Mouse (Mus musculus) neural tube, embryonic 12.5 days (tissue): Measurements from ENCODE around the gene Hist1h1e. TPM values are rescaled to one million over a fixed set of nuclear protein-coding genes. Genes with fewer than 3 reads are reported as not detected.
"Not testable (repeated sequence)": the region's sequence is repeated elsewhere in the genome, so short reads cannot be mapped to it uniquely, and the experiment has no call there.

Experiments
- ATAC-seq: fragments of 200-750 bp; cut with Nextera tagmentation; 2 replicates; pipeline ENCODE4 v1.8.0; 2017; ENCODE audit warnings: low read depth, mild to moderate bottlenecking, moderate TSS enrichment, moderate library complexity; ENCODE audit not compliant: low FRiP score
- H3K27ac ChIP-seq: fragments of 300-500 bp; sonication (generic); 2 replicates; pipeline ENCODE4 v1.5.1; 2016
- H3K27me3 ChIP-seq: fragments of 300-500 bp; sonication (generic); replicated peaks from 2 replicates; pipeline ENCODE4 v1.6.1; 2016; ENCODE audit warnings: mild to moderate bottlenecking
- H3K36me3 ChIP-seq: fragments of 300-500 bp; sonication (generic); 2 replicates; pipeline ENCODE4 v1.6.1; 2016; ENCODE audit warnings: mild to moderate bottlenecking
- H3K4me1 ChIP-seq: fragments of 300-500 bp; sonication (generic); 2 replicates; pipeline ENCODE4 v1.6.1; 2016
- H3K4me2 ChIP-seq: fragments of 300-500 bp; sonication (generic); replicated peaks from 2 replicates; pipeline ENCODE4 v1.6.1; 2016; ENCODE audit warnings: mild to moderate bottlenecking
- H3K4me3 ChIP-seq: fragments of 300-500 bp; sonication (generic); 2 replicates; pipeline ENCODE4 v1.5.1; 2016
- H3K9ac ChIP-seq: fragments of 300-500 bp; sonication (generic); 2 replicates; pipeline ENCODE4 v1.6.1; 2016; ENCODE audit warnings: mild to moderate bottlenecking
- H3K9me3 ChIP-seq: fragments of 300-500 bp; sonication (generic); 2 replicates; pipeline ENCODE4 v1.6.1; 2016; ENCODE audit warnings: mild to moderate bottlenecking
- WGBS: fragments of 180-500 bp; shearing (Covaris S2); methylation state at CpG from one replicate; pipeline ENCODE4 v1.1.7; 2016; 5-methylcytosine and 5-hydroxymethylcytosine counted together
- polyA plus RNA-seq: library from polyadenylated mRNA; unstranded; fragments of >200 nt; fragmentation: Nextera tagmentation; extraction: Ambion mirVana; gene quantifications from 2 replicates; pipeline ENCODE4 v1.2.1, GENCODE M21; 2016

Hist1h1e gene
- polyA plus RNA-seq, 1 experiment from 2014 or later = 12.8 TPM

- not testable (repeated sequence) for H3K27me3 ChIP-seq, H3K36me3 ChIP-seq, ATAC-seq, H3K9me3 ChIP-seq
- H3K4me1 ChIP-seq = peaks cover 24% of the 10 kb centered on the region
- H3K27ac ChIP-seq = peak overlapping the region; percentile 51; the same call in 1 of the 2 replicates
- H3K4me3 ChIP-seq = peak overlapping the region; percentile 41
- peak overlapping the region; percentile 62 for H3K4me2 ChIP-seq
- peak overlapping the region; percentile 65 for H3K9ac ChIP-seq
- 2% methylated on average over 19 of the region's 40 CpGs for WGBS
These were observed 46.5 kb downstream of the Hist1h1e start for GRCm38 (mm10) chr13:23575864-23576313.

GRCm38 (mm10) chr13:23575271-23575851 lies 47.0 kb downstream of the Hist1h1e start, which contains the start of gene Hist1h3d:
TSS of gene Hist1h3d (plus strand) at chr13:23575763.
- peaks cover 24% of the 10 kb centered on the region for H3K4me1 ChIP-seq
- H3K27me3 ChIP-seq = no peaks in the 10 kb centered on the region
- H3K4me2 ChIP-seq = peak within 1 kb of the TSS; percentile 62
- no peaks in the 10 kb centered on the region for H3K36me3 ChIP-seq
- H3K27ac ChIP-seq = peak within 1 kb of the TSS; percentile 51; the same call in 1 of the 2 replicates
- ATAC-seq = peak; percentile 51
- no peaks in the 10 kb centered on the region for H3K9me3 ChIP-seq
- under 1% methylated on average over 18 of the region's 18 CpGs for WGBS
- H3K9ac ChIP-seq = peak within 1 kb of the TSS; percentile 65
- peak within 1 kb of the TSS; percentile 41 for H3K4me3 ChIP-seq

GRCm38 (mm10) chr13:23574546-23575170 lies 47.7 kb downstream of the Hist1h1e start:
- peaks cover 28% of the 10 kb centered on the region for H3K4me1 ChIP-seq
- peak overlapping the region; percentile 45; the same call in 1 of the 2 replicates for H3K9ac ChIP-seq
- H3K27me3 ChIP-seq, H3K27ac ChIP-seq, H3K9me3 ChIP-seq, H3K36me3 ChIP-seq: not testable (repeated sequence)
- peak; percentile 5 for ATAC-seq
- peak overlapping the region; percentile 72 for H3K4me2 ChIP-seq
- WGBS = 1% methylated on average over 11 of the region's 39 CpGs
- peak overlapping the region; percentile 25; the same call in 1 of the 2 replicates for H3K4me3 ChIP-seq

GRCm38 (mm10) chr13:23573898-23574524 lies 48.3 kb downstream of the Hist1h1e start, which contains the start of the genes Hist1h2bf and Hist1h2ad:
TSS of gene Hist1h2bf (minus strand) at chr13:23574196.
TSS of gene Hist1h2ad (plus strand) at chr13:23574381.
- ATAC-seq = peak; percentile 90
- not testable (repeated sequence) for H3K9me3 ChIP-seq, H3K27me3 ChIP-seq, H3K36me3 ChIP-seq
- Histone ChIP-seq H3K4me3 (peak within 1 kb of the TSS; percentile 25), H3K27ac (peak within 1 kb of the TSS; percentile 62), H3K4me1 (peaks cover 28% of the 10 kb centered on the region), H3K4me2 (peak within 1 kb of the TSS; percentile 72), H3K9ac (peak within 1 kb of the TSS; percentile 47)
- under 1% methylated on average over 42 of the region's 42 CpGs for WGBS

GRCm38 (mm10) chr13:23573034-23573897 lies 49.1 kb downstream of the Hist1h1e start:
- 13% methylated on average over 20 of the region's 20 CpGs for WGBS
- H3K9me3 ChIP-seq, H3K27me3 ChIP-seq, ATAC-seq, H3K36me3 ChIP-seq: not testable (repeated sequence)
- Histone ChIP-seq H3K4me2 (peak overlapping the region; percentile 72), H3K4me1 (peaks cover 28% of the 10 kb centered on the region), H3K9ac (peak overlapping the region; percentile 47), H3K27ac (peak overlapping the region; percentile 62), H3K4me3 (peak overlapping the region; percentile 25)

GRCm38 (mm10) chr13:23572218-23573033 lies 49.9 kb downstream of the Hist1h1e start:
- Histone ChIP-seq H3K4me1 (peaks cover 28% of the 10 kb centered on the region), H3K27me3 (no peaks in the 10 kb centered on the region), H3K9me3 (no peaks in the 10 kb centered on the region), H3K36me3 (no peaks in the 10 kb centered on the region), H3K4me2 (peak overlapping the region; percentile 72), H3K9ac (peak overlapping the region; percentile 61), H3K4me3 (peak overlapping the region; percentile 43), H3K27ac (peak overlapping the region; percentile 86; the same call in 1 of the 2 replicates)
- WGBS = 53% methylated on average over 2 of the region's 2 CpGs
- ATAC-seq = no peak

GRCm38 (mm10) chr13:23571504-23572217 lies 50.7 kb downstream of the Hist1h1e start:
- Histone ChIP-seq H3K9ac (peak overlapping the region; percentile 61), H3K4me3 (peak overlapping the region; percentile 43), H3K4me2 (peak overlapping the region; percentile 72), H3K4me1 (peaks cover 22% of the 10 kb centered on the region), H3K27ac (peak overlapping the region; percentile 86)
- H3K9me3 ChIP-seq, H3K36me3 ChIP-seq, ATAC-seq, H3K27me3 ChIP-seq: not testable (repeated sequence)
- WGBS = under 1% methylated on average over 16 of the region's 34 CpGs

- Histone ChIP-seq H3K9me3 (no peaks in the 10 kb centered on the region), H3K27ac (peak within 1 kb of the TSS; percentile 86), H3K27me3 (no peaks in the 10 kb centered on the region), H3K36me3 (no peaks in the 10 kb centered on the region), H3K4me1 (peaks cover 18% of the 10 kb centered on the region), H3K4me3 (peak within 1 kb of the TSS; percentile 43), H3K4me2 (peak within 1 kb of the TSS; percentile 72), H3K9ac (peak within 1 kb of the TSS; percentile 61)
- ATAC-seq = peak; percentile 88
- WGBS = 0% methylated on average over 18 of the region's 18 CpGs
These were observed 51.3 kb downstream of the Hist1h1e start, which contains the start of the genes Hist1h2ae and Hist1h2bg for GRCm38 (mm10) chr13:23571022-23571503. TSS of gene Hist1h2ae (minus strand) at chr13:23571220. TSS of gene Hist1h2bg (plus strand) at chr13:23571396.
